Mouse (Mus musculus): ENCODE measurements around the gene Nudt2. TPM values are rescaled to one million over a fixed set of nuclear protein-coding genes. Genes with fewer than 3 reads are reported as not detected.

The Nudt2 gene
- polyA plus RNA-seq, 1 experiment from 2014 or later, result 40.5 TPM

GRCm38 (mm10) chr4:41522788-41523187 is 57.8 kb downstream of the Nudt2 start:
- H3K4me1 ChIP-seq (replicated peaks), result peaks cover 9% of the 10 kb centered on the region; the same call in 1 of the 2 replicates

GRCm38 (mm10) chr4:41523839-41524238 is 58.9 kb downstream of the Nudt2 start:
- no peak for ATAC-seq (ENCODE audit: insufficient number of reproducible peaks, low FRiP score)
- Histone ChIP-seq H3K27me3 (replicated peaks) (peaks cover 37% of the 10 kb centered on the region), H3K36me3 (no peaks in the 10 kb centered on the region), H3K9ac (no peak overlapping the region), H3K9me3 (replicated peaks) (no peaks in the 10 kb centered on the region), H3K27ac (ENCODE audit: poor library complexity, severe bottlenecking) (no peak overlapping the region), H3K4me3 (no peak overlapping the region), H3K4me1 (replicated peaks) (peaks cover 20% of the 10 kb centered on the region), H3K4me2 (no peak overlapping the region)
- 59% methylated on average over 7 of the region's 7 CpGs for WGBS

More at GRCm38 (mm10) chr4:41522788-41523187, 57.8 kb downstream of the Nudt2 start:
- no peak for ATAC-seq (ENCODE audit: insufficient number of reproducible peaks, low FRiP score)
- peaks cover 38% of the 10 kb centered on the region for H3K27me3 ChIP-seq (replicated peaks)
- no peaks in the 10 kb centered on the region for H3K36me3 ChIP-seq
- WGBS, result 44% methylated on average over 5 of the region's 5 CpGs
- H3K9ac ChIP-seq, result no peak overlapping the region
- no peak overlapping the region for H3K4me3 ChIP-seq
- no peak overlapping the region for H3K27ac ChIP-seq (ENCODE audit: poor library complexity, severe bottlenecking)
- H3K9me3 ChIP-seq (replicated peaks), result no peaks in the 10 kb centered on the region
- H3K4me2 ChIP-seq, result no peak overlapping the region

- WGBS, result 66% methylated on average over 9 of the region's 9 CpGs
- peaks cover 23% of the 10 kb centered on the region for H3K4me1 ChIP-seq (replicated peaks)
- peaks cover 30% of the 10 kb centered on the region for H3K27me3 ChIP-seq (replicated peaks)
- no peak for ATAC-seq (ENCODE audit: insufficient number of reproducible peaks, low FRiP score)
- H3K9me3 ChIP-seq (replicated peaks), result no peaks in the 10 kb centered on the region
- no peak overlapping the region for H3K9ac ChIP-seq
- no peaks in the 10 kb centered on the region for H3K36me3 ChIP-seq
- H3K4me3 ChIP-seq, result no peak overlapping the region
- no peak overlapping the region for H3K27ac ChIP-seq (ENCODE audit: poor library complexity, severe bottlenecking)
- H3K4me2 ChIP-seq, result no peak overlapping the region
Observed at GRCm38 (mm10) chr4:41524829-41525228, 59.9 kb downstream of the Nudt2 start.

GRCm38 (mm10) chr4:41526553-41526952 is 61.6 kb downstream of the Nudt2 start:
- H3K4me1 ChIP-seq (replicated peaks), result peaks cover 23% of the 10 kb centered on the region
- no peak overlapping the region; the same call in 1 of the 2 replicates for H3K9ac ChIP-seq
- no peak overlapping the region for H3K4me3 ChIP-seq
- peaks cover 19% of the 10 kb centered on the region; the same call in 1 of the 2 replicates for H3K27me3 ChIP-seq (replicated peaks)
- no peaks in the 10 kb centered on the region for H3K36me3 ChIP-seq
- H3K27ac ChIP-seq (ENCODE audit: poor library complexity, severe bottlenecking), result no peak overlapping the region
- 67% methylated on average over 7 of the region's 7 CpGs for WGBS
- no peak for ATAC-seq (ENCODE audit: insufficient number of reproducible peaks, low FRiP score)
- H3K9me3 ChIP-seq (replicated peaks), result no peaks in the 10 kb centered on the region
- H3K4me2 ChIP-seq, result no peak overlapping the region

GRCm38 (mm10) chr4:41527076-41527475 is 62.1 kb downstream of the Nudt2 start:
- WGBS, result 42% methylated on average over 13 of the region's 13 CpGs
- Histone ChIP-seq H3K27ac (ENCODE audit: poor library complexity, severe bottlenecking) (no peak overlapping the region), H3K36me3 (no peaks in the 10 kb centered on the region), H3K9ac (no peak overlapping the region), H3K4me1 (replicated peaks) (peaks cover 23% of the 10 kb centered on the region), H3K27me3 (replicated peaks) (peaks cover 14% of the 10 kb centered on the region; the same call in 1 of the 2 replicates), H3K9me3 (replicated peaks) (no peaks in the 10 kb centered on the region), H3K4me3 (no peak overlapping the region), H3K4me2 (no peak overlapping the region)
- no peak for ATAC-seq (ENCODE audit: insufficient number of reproducible peaks, low FRiP score)

GRCm38 (mm10) chr4:41527996-41528395 is 63.0 kb downstream of the Nudt2 start:
- Histone ChIP-seq H3K4me3 (no peak overlapping the region), H3K4me1 (replicated peaks) (peaks cover 23% of the 10 kb centered on the region), H3K9ac (no peak overlapping the region), H3K4me2 (no peak overlapping the region), H3K9me3 (replicated peaks) (no peaks in the 10 kb centered on the region), H3K36me3 (no peaks in the 10 kb centered on the region), H3K27me3 (replicated peaks) (0 out of 2 replicates have a peak, but pooled peaks cover 13% of the 10 kb centered on the region), H3K27ac (ENCODE audit: poor library complexity, severe bottlenecking) (no peak overlapping the region)
- ATAC-seq (ENCODE audit: insufficient number of reproducible peaks, low FRiP score), result no peak
- WGBS, result 36% methylated on average over 8 of the region's 8 CpGs

Other genes starting within 250 kb of the Nudt2 start
- gene Ubap2, start 190.0 kb upstream of the Nudt2 start, polyA plus RNA-seq (2016; fragmentation: Nextera tagmentation; extraction: Ambion mirVana), result 67.8 and 80.3 TPM in 2 replicates
- gene Dcaf12, start 150.3 kb upstream of the Nudt2 start, polyA plus RNA-seq (2016; fragmentation: Nextera tagmentation; extraction: Ambion mirVana), result 47.0 and 47.3 TPM in 2 replicates
- gene Ubap1, start 116.2 kb upstream of the Nudt2 start, polyA plus RNA-seq (2016; fragmentation: Nextera tagmentation; extraction: Ambion mirVana), result 53.3 and 55.9 TPM in 2 replicates
- 6.1 and 6.8 TPM in 2 replicates for gene Kif24, start 264 bp upstream of the Nudt2 start, polyA plus RNA-seq (2016; fragmentation: Nextera tagmentation; extraction: Ambion mirVana)
- gene AI464131, start 37.9 kb downstream of the Nudt2 start, polyA plus RNA-seq (2016; fragmentation: Nextera tagmentation; extraction: Ambion mirVana), result 2.6 and 2.9 TPM in 2 replicates
- not detected in 2 replicates for gene 1110017D15Rik, start 52.2 kb downstream of the Nudt2 start, polyA plus RNA-seq (2016; fragmentation: Nextera tagmentation; extraction: Ambion mirVana)
- gene Fam219a, start 104.4 kb downstream of the Nudt2 start, polyA plus RNA-seq (2016; fragmentation: Nextera tagmentation; extraction: Ambion mirVana), result 2.2 and 2.6 TPM in 2 replicates
- gene Dnaic1, start 104.6 kb downstream of the Nudt2 start, polyA plus RNA-seq (2016; fragmentation: Nextera tagmentation; extraction: Ambion mirVana), result 1.4 and 2.1 TPM in 2 replicates
- 4.4 and 4.9 TPM in 2 replicates for gene Enho, start 175.2 kb downstream of the Nudt2 start, polyA plus RNA-seq (2016; fragmentation: Nextera tagmentation; extraction: Ambion mirVana)
- gene Cntfr, start 231.9 kb downstream of the Nudt2 start, polyA plus RNA-seq (2016; fragmentation: Nextera tagmentation; extraction: Ambion mirVana), result 3.7 TPM in 2 replicates
- 148 and 159 TPM in 2 replicates for gene Il11ra1, start 234.8 kb downstream of the Nudt2 start, polyA plus RNA-seq (2016; fragmentation: Nextera tagmentation; extraction: Ambion mirVana)
- gene Rpp25l, start 248.4 kb downstream of the Nudt2 start, polyA plus RNA-seq (2016; fragmentation: Nextera tagmentation; extraction: Ambion mirVana), result 39.7 and 40.9 TPM in 2 replicates

All from heart, embryonic 12.5 days (tissue).